Mouse (Mus musculus) kidney, postnatal 0 days (tissue): ENCODE measurements around the gene Tsku. TPM values are rescaled to one million over a fixed set of nuclear protein-coding genes. Genes with fewer than 3 reads are reported as not detected.

Experiments used
- ATAC-seq: fragments of 200-750 bp; cut with Nextera tagmentation; replicated peaks from 2 replicates; pipeline ENCODE4 v1.8.0; 2017; ENCODE audit warnings: low read depth, moderate number of reproducible peaks, moderate TSS enrichment, moderate library complexity; ENCODE audit not compliant: low FRiP score
- DNase-seq: peaks from one replicate; pipeline ENCODE4 v3.0.0-alpha.2; 2016; ENCODE audit warnings: low spot score
- H3K27ac ChIP-seq: fragments of 300-500 bp; sonication (generic); 2 replicates; pipeline ENCODE4 v1.5.1; 2014; ENCODE audit warnings: mild to moderate bottlenecking
- H3K27me3 ChIP-seq: fragments of 300-500 bp; sonication (generic); 2 replicates; pipeline ENCODE4 v1.6.1; 2014; ENCODE audit warnings: low read length, mixed read lengths; ENCODE audit not compliant: insufficient read depth
- H3K36me3 ChIP-seq: fragments of 300-500 bp; sonication (generic); 2 replicates; pipeline ENCODE4 v1.6.1; 2014; ENCODE audit warnings: low read length, mixed read lengths; ENCODE audit not compliant: insufficient read depth
- H3K4me1 ChIP-seq: fragments of 300-500 bp; sonication (generic); replicated peaks from 2 replicates; pipeline ENCODE4 v1.6.1; 2014; ENCODE audit warnings: antibody characterized with exemption, low read length, mixed read lengths; ENCODE audit not compliant: insufficient read depth
- H3K4me2 ChIP-seq: fragments of 300-500 bp; sonication (generic); 2 replicates; pipeline ENCODE4 v1.6.1; 2014; ENCODE audit warnings: mild to moderate bottlenecking, low read length, moderate library complexity, mixed read lengths
- H3K4me3 ChIP-seq: fragments of 300-500 bp; sonication (generic); replicated peaks from 2 replicates; pipeline ENCODE4 v1.5.1; 2014; ENCODE audit warnings: low read depth, low read length
- H3K9ac ChIP-seq: fragments of 300-500 bp; sonication (generic); 2 replicates; pipeline ENCODE4 v1.6.1; 2014; ENCODE audit warnings: low read depth, low read length
- H3K9me3 ChIP-seq: fragments of 300-500 bp; sonication (generic); replicated peaks from 2 replicates; pipeline ENCODE4 v1.6.1; 2016; ENCODE audit warnings: low read length, inconsistent platforms, mixed read lengths
- CTCF ChIP-seq: IDR thresholded peaks from 2 replicates; pipeline ENCODE4 v1.5.1; 2016; ENCODE audit warnings: antibody characterized with exemption, low read depth, mild to moderate bottlenecking, moderate library complexity
- WGBS: fragments of 180-500 bp; shearing (Covaris S2); extraction: QIAGEN DNeasy Blood & Tissue Kit; methylation state at CpG from one replicate; pipeline ENCODE4 v1.1.7; 2014; 5-methylcytosine and 5-hydroxymethylcytosine counted together
- polyA plus RNA-seq: library from polyadenylated mRNA; unstranded; fragments of >200 nt; fragmentation: Nextera tagmentation; extraction: Ambion mirVana; gene quantifications from 2 replicates; pipeline ENCODE4 v1.2.1, GENCODE M21; 2015

Tsku gene
- polyA plus RNA-seq, 1 experiment from 2014 or later, result 8.3 TPM

DNA sequence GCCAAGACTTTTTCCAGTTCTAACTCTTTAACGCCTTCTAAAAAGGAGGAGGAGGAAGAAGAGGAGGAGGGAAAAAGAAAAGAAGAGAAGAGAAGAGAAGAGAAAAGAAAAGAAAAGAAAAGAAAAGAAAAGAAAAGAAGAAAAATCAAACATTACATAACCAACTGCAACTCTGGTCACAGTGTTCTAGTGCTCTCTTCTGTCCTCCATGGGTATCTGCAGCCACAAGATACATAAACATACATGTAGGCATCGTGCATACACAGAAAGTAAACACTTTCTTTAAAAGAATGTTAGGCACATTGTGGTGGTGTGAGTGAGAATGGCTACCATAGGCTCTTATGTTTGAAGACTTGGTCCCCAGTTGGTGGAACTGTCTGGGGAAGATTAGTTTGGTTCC lies 46.0 kb downstream of the Tsku start:
- H3K4me2 ChIP-seq, result no peak overlapping the region
- ATAC-seq (no peak), DNase-seq (no peak)
- no peak overlapping the region for H3K4me3 ChIP-seq
- no peak overlapping the region for H3K27ac ChIP-seq
- H3K9ac ChIP-seq, result no peak overlapping the region
- no peaks in the 10 kb centered on the region for H3K9me3 ChIP-seq
- no peaks in the 10 kb centered on the region for H3K36me3 ChIP-seq
- WGBS, result 76% methylated on average over 2 of the region's 2 CpGs
- no peaks in the 10 kb centered on the region for H3K4me1 ChIP-seq
- H3K27me3 ChIP-seq, result no peaks in the 10 kb centered on the region
- TF ChIP-seq CTCF, result peak; percentile 42

DNA sequence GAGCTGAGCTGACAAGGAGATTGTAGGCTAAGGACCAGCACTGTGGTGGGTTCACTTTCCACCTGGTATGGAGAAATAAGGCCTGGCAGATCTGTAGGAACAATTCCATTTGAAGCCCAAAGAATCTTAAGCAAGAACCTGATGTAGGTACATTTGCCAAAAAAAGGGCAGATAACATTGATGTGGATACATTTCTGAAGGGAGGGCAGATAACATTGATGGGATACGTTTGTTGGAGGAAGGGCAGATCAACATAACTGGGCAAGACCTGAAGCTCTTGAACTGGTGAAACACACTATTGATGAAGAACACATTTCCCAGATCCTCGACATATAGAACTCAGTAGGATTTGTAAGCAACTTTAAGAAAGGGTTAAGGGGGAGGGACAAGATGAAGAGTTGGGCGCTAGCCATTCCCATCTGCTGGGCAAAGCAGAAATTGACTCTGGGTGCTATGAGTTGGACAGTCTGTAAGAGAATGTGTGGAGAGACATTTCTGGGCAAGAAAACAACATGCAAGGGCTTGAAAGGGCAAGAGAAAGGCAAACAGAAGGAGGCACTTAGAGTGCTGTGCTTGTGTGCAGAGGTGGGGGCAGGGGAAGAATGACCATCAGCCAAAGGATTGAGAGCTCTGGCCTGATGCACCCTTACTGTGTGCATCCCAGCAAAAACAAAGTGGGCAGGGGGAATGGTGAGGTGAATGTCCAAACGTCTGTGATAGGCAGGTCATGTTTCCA lies 48.8 kb downstream of the Tsku start:
- 66% methylated on average over 4 of the region's 4 CpGs for WGBS
- Histone ChIP-seq H3K4me2 (no peak overlapping the region), H3K27ac (no peak overlapping the region), H3K27me3 (no peaks in the 10 kb centered on the region), H3K4me1 (peaks cover 7% of the 10 kb centered on the region; the same call in 1 of the 2 replicates), H3K36me3 (no peaks in the 10 kb centered on the region), H3K9me3 (no peaks in the 10 kb centered on the region), H3K9ac (no peak overlapping the region), H3K4me3 (no peak overlapping the region)
- no peak for TF ChIP-seq CTCF
- ATAC-seq (no peak), DNase-seq (no peak)

DNA sequence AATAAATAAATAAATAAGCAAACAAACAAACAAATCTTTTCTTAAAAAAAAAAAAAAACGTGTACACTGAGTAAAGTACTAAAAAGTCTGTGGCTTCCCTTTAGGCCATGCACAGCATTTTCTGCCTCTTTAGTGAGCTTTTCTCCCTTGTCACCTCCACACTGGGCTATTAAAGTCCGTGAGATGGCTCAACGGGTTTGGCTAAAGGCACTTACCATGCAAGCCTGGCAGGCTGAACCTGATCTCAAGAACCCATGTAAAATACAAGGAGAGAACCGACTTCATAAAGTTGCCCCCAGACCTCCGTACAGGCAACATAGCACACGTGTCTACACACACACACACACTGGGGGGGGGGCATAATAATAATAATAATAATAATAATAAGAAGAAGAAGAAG lies 50.9 kb downstream of the Tsku start:
- no peak for TF ChIP-seq CTCF
- no peak for ATAC-seq
- Histone ChIP-seq H3K4me3 (no peak overlapping the region), H3K9ac (no peak overlapping the region), H3K9me3 (no peaks in the 10 kb centered on the region), H3K4me1 (peaks cover 7% of the 10 kb centered on the region; the same call in 1 of the 2 replicates), H3K4me2 (no peak overlapping the region), H3K36me3 (no peaks in the 10 kb centered on the region), H3K27ac (no peak overlapping the region), H3K27me3 (no peaks in the 10 kb centered on the region)
- 49% methylated on average over 6 of the region's 6 CpGs for WGBS
- DNase-seq, result no peak

DNA sequence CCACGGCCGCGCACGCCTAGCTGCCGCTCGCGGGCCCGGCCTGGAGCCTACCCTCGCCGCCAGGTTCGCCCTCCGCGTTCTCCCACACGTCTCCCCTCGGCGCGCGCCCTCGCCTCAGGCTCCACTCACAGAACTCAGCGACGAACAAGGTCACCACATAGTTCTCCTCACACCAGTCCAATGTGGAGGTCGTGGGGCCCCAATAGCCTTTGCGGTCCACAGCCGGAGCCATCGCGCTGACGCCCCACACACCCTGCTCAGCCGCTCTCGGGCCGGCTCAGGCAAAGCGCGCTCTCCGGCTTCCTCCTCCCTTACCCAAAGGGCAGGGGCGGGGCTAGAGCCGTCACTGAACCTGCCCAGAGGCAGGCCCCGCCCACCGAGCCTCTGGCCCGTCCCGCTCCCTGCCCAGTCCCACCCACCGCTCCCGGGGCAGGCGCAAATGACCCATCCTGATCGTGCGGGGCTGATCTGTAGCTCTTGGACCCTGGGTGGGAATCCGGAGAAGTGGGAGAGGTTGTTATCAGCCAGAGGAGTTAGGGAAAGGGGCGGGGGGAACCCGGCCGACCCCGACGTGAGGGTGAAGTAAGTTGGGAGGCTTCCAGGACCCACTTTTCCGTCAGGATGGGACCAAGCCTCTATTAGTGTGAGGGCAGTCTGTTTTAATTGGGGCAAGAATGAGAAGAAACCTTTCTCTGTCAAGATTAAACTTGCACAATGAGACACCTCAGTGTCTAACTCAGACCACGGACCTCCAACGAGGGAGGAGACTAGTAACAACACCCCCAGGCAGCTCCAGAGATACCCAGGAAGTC lies 51.7 kb downstream of the Tsku start:
- Histone ChIP-seq H3K4me3 (peak overlapping the region; percentile 74), H3K9me3 (no peaks in the 10 kb centered on the region), H3K27ac (peak overlapping the region; percentile 70), H3K27me3 (no peaks in the 10 kb centered on the region), H3K4me2 (peak overlapping the region; percentile 95), H3K9ac (peak overlapping the region; percentile 76), H3K4me1 (peaks cover 7% of the 10 kb centered on the region; the same call in 1 of the 2 replicates), H3K36me3 (no peaks in the 10 kb centered on the region)
- TF ChIP-seq CTCF, result peak; percentile 7; the same call in 1 of the 2 replicates
- DNase-seq, result peak; percentile 98
- ATAC-seq, result peak; percentile 99
- under 1% methylated on average over 51 of the region's 53 CpGs for WGBS

DNA sequence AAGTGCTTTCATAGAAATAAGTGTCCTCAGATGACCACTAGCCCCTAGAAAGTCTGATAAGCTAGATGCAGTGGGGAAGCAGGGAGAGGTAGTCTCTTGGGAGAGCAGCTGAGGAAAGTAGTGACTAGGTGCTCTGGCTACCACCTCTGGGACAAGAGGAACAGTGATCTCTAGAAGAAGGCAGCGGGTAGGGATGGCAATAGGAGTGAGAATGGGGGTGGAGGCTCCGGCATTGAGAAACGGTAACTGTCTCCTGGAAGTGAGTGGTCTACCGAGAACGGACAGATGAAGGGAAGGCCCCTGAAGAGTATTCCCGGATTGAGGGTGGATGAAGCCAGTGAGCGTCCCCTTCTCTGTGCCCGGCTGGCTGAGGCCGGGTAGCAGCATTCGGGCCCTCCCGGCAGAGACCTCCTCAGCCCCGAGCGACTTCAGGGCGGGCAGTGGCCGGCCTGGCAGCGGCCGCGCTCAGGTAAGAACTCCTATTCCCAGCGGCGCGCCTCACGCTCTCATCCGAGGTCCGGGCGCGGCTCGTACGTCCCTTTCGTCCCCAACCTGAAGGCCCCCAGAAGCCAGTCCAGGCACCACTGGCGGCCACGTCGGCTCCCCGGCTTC lies 52.4 kb downstream of the Tsku start:
- peak; percentile 52 for ATAC-seq
- Histone ChIP-seq H3K27me3 (no peaks in the 10 kb centered on the region), H3K4me1 (peaks cover 7% of the 10 kb centered on the region; the same call in 1 of the 2 replicates), H3K9ac (peak overlapping the region; percentile 76), H3K4me2 (peak overlapping the region; percentile 95), H3K9me3 (no peaks in the 10 kb centered on the region), H3K36me3 (no peaks in the 10 kb centered on the region), H3K27ac (peak overlapping the region; percentile 70), H3K4me3 (peak overlapping the region; percentile 74)
- DNase-seq, result peak; percentile 30
- WGBS, result 0% methylated on average over 29 of the region's 33 CpGs
- TF ChIP-seq CTCF, result no peak
